Mouse (Mus musculus) embryonic facial prominence, embryonic 10.5 days (tissue): ENCODE data around the gene Alg14. TPM values are rescaled to one million over a fixed set of nuclear protein-coding genes. Genes with fewer than 3 reads are reported as not detected.

Experiments
- DNase-seq: peaks from one replicate; pipeline ENCODE4 v3.0.0-alpha.2; 2017; ENCODE audit warnings: low spot score
- H3K27ac ChIP-seq: fragments of 300-500 bp; sonication (generic); replicated peaks from 2 replicates; pipeline ENCODE4 v1.5.1; 2016; ENCODE audit warnings: mild to moderate bottlenecking
- H3K27me3 ChIP-seq: fragments of 300-500 bp; sonication (generic); replicated peaks from 2 replicates; pipeline ENCODE4 v1.6.1; 2016; ENCODE audit warnings: low read depth, mild to moderate bottlenecking; ENCODE audit not compliant: poor library complexity, severe bottlenecking
- H3K36me3 ChIP-seq: fragments of 300-500 bp; sonication (generic); replicated peaks from 2 replicates; pipeline ENCODE4 v1.6.1; 2016; ENCODE audit warnings: mild to moderate bottlenecking, moderate library complexity
- H3K4me1 ChIP-seq: fragments of 300-500 bp; sonication (generic); 2 replicates; pipeline ENCODE4 v1.6.1; 2016
- H3K4me3 ChIP-seq: fragments of 300-500 bp; sonication (generic); 2 replicates; pipeline ENCODE4 v1.5.1; 2016; ENCODE audit warnings: mild to moderate bottlenecking, moderate library complexity
- H3K9me3 ChIP-seq: fragments of 300-500 bp; sonication (generic); 2 replicates; pipeline ENCODE4 v1.6.1; 2016; ENCODE audit warnings: mild to moderate bottlenecking
- WGBS: fragments of 180-500 bp; shearing (Covaris S2); methylation state at CpG from one replicate; pipeline ENCODE4 v1.1.7; 2016; 5-methylcytosine and 5-hydroxymethylcytosine counted together
- polyA plus RNA-seq: library from polyadenylated mRNA; unstranded; fragments of >200 nt; fragmentation: Nextera tagmentation; extraction: Ambion mirVana; gene quantifications from 2 replicates; pipeline ENCODE4 v1.2.1, GENCODE M21; 2016

Alg14 gene
- polyA plus RNA-seq, 1 experiment from 2014 or later: 30.7 TPM

GRCm38 (mm10) chr3:121344951-121345642, 53.5 kb downstream of the Alg14 start:
- DNase-seq: no peak
- Histone ChIP-seq H3K4me3 (no peak overlapping the region), H3K27me3 (no peaks in the 10 kb centered on the region), H3K9me3 (no peaks in the 10 kb centered on the region), H3K36me3 (no peaks in the 10 kb centered on the region), H3K27ac (peak overlapping the region; percentile 76), H3K4me1 (peaks cover 68% of the 10 kb centered on the region)
- 56% methylated on average over 11 of the region's 11 CpGs for WGBS

GRCm38 (mm10) chr3:121345643-121346000, 54.0 kb downstream of the Alg14 start:
- Histone ChIP-seq H3K9me3 (no peaks in the 10 kb centered on the region), H3K27me3 (no peaks in the 10 kb centered on the region), H3K4me3 (no peak overlapping the region), H3K4me1 (peaks cover 63% of the 10 kb centered on the region), H3K36me3 (no peaks in the 10 kb centered on the region), H3K27ac (peak overlapping the region; percentile 76)
- DNase-seq: no peak
- 54% methylated on average over 6 of the region's 6 CpGs for WGBS

GRCm38 (mm10) chr3:121346507-121347267, 55.1 kb downstream of the Alg14 start:
- H3K4me3 ChIP-seq: no peak overlapping the region
- no peak overlapping the region for H3K27ac ChIP-seq
- H3K27me3 ChIP-seq: no peaks in the 10 kb centered on the region
- WGBS: 88% methylated on average over 12 of the region's 12 CpGs
- no peak for DNase-seq
- peaks cover 63% of the 10 kb centered on the region for H3K4me1 ChIP-seq
- H3K36me3 ChIP-seq: no peaks in the 10 kb centered on the region
- H3K9me3 ChIP-seq: no peaks in the 10 kb centered on the region

GRCm38 (mm10) chr3:121348792-121349191, 57.2 kb downstream of the Alg14 start:
- no peaks in the 10 kb centered on the region for H3K27me3 ChIP-seq
- no peak overlapping the region for H3K4me3 ChIP-seq
- WGBS: 87% methylated on average over 6 of the region's 6 CpGs

GRCm38 (mm10) chr3:121349334-121350169, 58.0 kb downstream of the Alg14 start:
- Histone ChIP-seq H3K4me1 (peaks cover 49% of the 10 kb centered on the region), H3K27me3 (no peaks in the 10 kb centered on the region), H3K27ac (peak overlapping the region; percentile 66), H3K9me3 (no peaks in the 10 kb centered on the region), H3K36me3 (no peaks in the 10 kb centered on the region), H3K4me3 (no peak overlapping the region)
- DNase-seq: no peak
- 52% methylated on average over 33 of the region's 33 CpGs for WGBS

More at GRCm38 (mm10) chr3:121348792-121349191, 57.2 kb downstream of the Alg14 start:
- no peaks in the 10 kb centered on the region for H3K36me3 ChIP-seq
- 0 out of 2 replicates have a peak overlapping the region, but pooled peaks have one; percentile 66 for H3K27ac ChIP-seq
- H3K9me3 ChIP-seq: no peaks in the 10 kb centered on the region
- H3K4me1 ChIP-seq: peaks cover 56% of the 10 kb centered on the region
- no peak for DNase-seq

GRCm38 (mm10) chr3:121351257-121351656, 59.7 kb downstream of the Alg14 start:
- WGBS: 92% methylated on average over 6 of the region's 6 CpGs
- no peak overlapping the region for H3K27ac ChIP-seq
- H3K36me3 ChIP-seq: no peaks in the 10 kb centered on the region
- no peaks in the 10 kb centered on the region for H3K27me3 ChIP-seq
- H3K9me3 ChIP-seq: no peaks in the 10 kb centered on the region
- peaks cover 36% of the 10 kb centered on the region for H3K4me1 ChIP-seq
- no peak for DNase-seq
- no peak overlapping the region for H3K4me3 ChIP-seq

- 91% methylated on average over 9 of the region's 9 CpGs for WGBS
Measured at GRCm38 (mm10) chr3:121354281-121354680, 62.7 kb downstream of the Alg14 start.

GRCm38 (mm10) chr3:121354861-121355470, 63.4 kb downstream of the Alg14 start:
- Histone ChIP-seq H3K36me3 (no peaks in the 10 kb centered on the region), H3K9me3 (no peaks in the 10 kb centered on the region), H3K27ac (no peak overlapping the region), H3K4me1 (peaks cover 12% of the 10 kb centered on the region), H3K4me3 (no peak overlapping the region), H3K27me3 (no peaks in the 10 kb centered on the region)
- DNase-seq: no peak
- WGBS: 89% methylated on average over 18 of the region's 18 CpGs

More at GRCm38 (mm10) chr3:121354281-121354680, 62.7 kb downstream of the Alg14 start:
- no peaks in the 10 kb centered on the region for H3K36me3 ChIP-seq
- H3K9me3 ChIP-seq: no peaks in the 10 kb centered on the region
- H3K27ac ChIP-seq: no peak overlapping the region
- no peaks in the 10 kb centered on the region for H3K27me3 ChIP-seq
- H3K4me1 ChIP-seq: peaks cover 17% of the 10 kb centered on the region
- no peak for DNase-seq
- no peak overlapping the region for H3K4me3 ChIP-seq

GRCm38 (mm10) chr3:121355569-121355968, 64.0 kb downstream of the Alg14 start:
- no peak overlapping the region for H3K4me3 ChIP-seq
- peaks cover 11% of the 10 kb centered on the region for H3K4me1 ChIP-seq
- no peaks in the 10 kb centered on the region for H3K36me3 ChIP-seq
- no peaks in the 10 kb centered on the region for H3K9me3 ChIP-seq
- no peaks in the 10 kb centered on the region for H3K27me3 ChIP-seq
- 86% methylated on average over 9 of the region's 9 CpGs for WGBS
- no peak for DNase-seq
- no peak overlapping the region for H3K27ac ChIP-seq

GRCm38 (mm10) chr3:121356111-121356510, 64.5 kb downstream of the Alg14 start:
- WGBS: 79% methylated on average over 6 of the region's 6 CpGs
- DNase-seq: no peak
- Histone ChIP-seq H3K9me3 (no peaks in the 10 kb centered on the region), H3K27ac (no peak overlapping the region), H3K27me3 (no peaks in the 10 kb centered on the region), H3K4me1 (peaks cover 11% of the 10 kb centered on the region), H3K36me3 (no peaks in the 10 kb centered on the region), H3K4me3 (no peak overlapping the region)

GRCm38 (mm10) chr3:121357030-121357429, 65.5 kb downstream of the Alg14 start:
- 78% methylated on average over 3 of the region's 3 CpGs for WGBS
- DNase-seq: no peak
- H3K36me3 ChIP-seq: no peaks in the 10 kb centered on the region
- no peaks in the 10 kb centered on the region for H3K27me3 ChIP-seq
- no peak overlapping the region for H3K4me3 ChIP-seq
- no peak overlapping the region for H3K27ac ChIP-seq
- H3K4me1 ChIP-seq: peaks cover 11% of the 10 kb centered on the region
- H3K9me3 ChIP-seq: no peaks in the 10 kb centered on the region

- peaks cover 4% of the 10 kb centered on the region for H3K36me3 ChIP-seq
- no peaks in the 10 kb centered on the region for H3K9me3 ChIP-seq
- no peak for DNase-seq
- H3K4me3 ChIP-seq: no peak overlapping the region
- H3K4me1 ChIP-seq: peaks cover 11% of the 10 kb centered on the region
- WGBS: 59% methylated on average over 2 of the region's 2 CpGs
- H3K27ac ChIP-seq: no peak overlapping the region
- no peaks in the 10 kb centered on the region for H3K27me3 ChIP-seq
Measured at GRCm38 (mm10) chr3:121358285-121358684, 66.7 kb downstream of the Alg14 start.
